ENCODE assay signal across 7 mouse cellular contexts in genomic region chr3:76074060-76074707, GRCm38 (mm10). TPM values are rescaled to one million over a fixed set of nuclear protein-coding genes. Genes with fewer than 3 reads are reported as not detected.
A peak's percentile ranks its signal among the peaks of the same experiment; 100 is the strongest.
DNase-seq lines count a peak whose midpoint lies in the region; ATAC-seq and TF ChIP-seq lines count a peak whose summit lies in the region.

Gene Fstl5 (plus strand): TSS chr3:76074270.

- peak; percentile 96 for ATAC-seq in cerebellum, adult (ENCODE audit: insufficient number of reproducible peaks, low FRiP score, low TSS enrichment)
- peak; percentile 95 for ATAC-seq in forebrain, embryonic 14.5 days
- peak; percentile 94 for ATAC-seq in hindbrain, postnatal 0 days

- H3K9ac ChIP-seq in forebrain, embryonic 14.5 days (ENCODE audit: low read length), result peak within 1 kb of the TSS; percentile 63
- H3K9ac ChIP-seq in hindbrain, postnatal 0 days (replicated peaks; ENCODE audit: low read length), result peak within 1 kb of the TSS; percentile 61

- DNase-seq in WW6 (ENCODE audit: low read depth, low spot score), result peak; percentile 84
- DNase-seq in forebrain, embryonic 14.5 days (ENCODE audit: low spot score), result peak; percentile 92
- peak; percentile 92 for DNase-seq in hindbrain, postnatal 0 days (ENCODE audit: low spot score)
- peak; percentile 68 to 72 for DNase-seq in left cerebral cortex, adult 18-20 months (ENCODE audit: low spot score in 2 of 2)
- peak; percentile 93 for DNase-seq in mesoderm, embryonic 11.5 days (ENCODE audit: low read depth, low spot score)
- DNase-seq in right cerebral cortex, postnatal 4 days, result peak; percentile 83

- no peaks in the 10 kb centered on the region for H3K9me3 ChIP-seq in forebrain, embryonic 14.5 days (replicated peaks; ENCODE audit: control insufficient read depth, low read length)
- H3K9me3 ChIP-seq in hindbrain, postnatal 0 days (ENCODE audit: low read length), result no peaks in the 10 kb centered on the region

- no peaks in the 10 kb centered on the region for H3K36me3 ChIP-seq in forebrain, embryonic 14.5 days (ENCODE audit: control insufficient read depth, insufficient read depth, low read length)
- H3K36me3 ChIP-seq in hindbrain, postnatal 0 days (ENCODE audit: insufficient read depth, low read length), result no peaks in the 10 kb centered on the region

- TF ChIP-seq CTCF in hindbrain, postnatal 0 days (IDR thresholded peaks at IDR 0.05; ENCODE audit: low read depth), result no peak

- H3K4me2 ChIP-seq in forebrain, embryonic 14.5 days (ENCODE audit: low read length), result peak within 1 kb of the TSS; percentile 65
- peak within 1 kb of the TSS; percentile 59 for H3K4me2 ChIP-seq in hindbrain, postnatal 0 days (ENCODE audit: low read depth, low read length)

- no peaks in the 10 kb centered on the region; the same call in 1 of the 2 replicates for H3K4me1 ChIP-seq in forebrain, embryonic 14.5 days (ENCODE audit: control insufficient read depth, insufficient read depth, low read length)
- H3K4me1 ChIP-seq in hindbrain, postnatal 0 days (ENCODE audit: insufficient read depth, low read length), result no peaks in the 10 kb centered on the region

- no peaks in the 10 kb centered on the region for H3K27me3 ChIP-seq in forebrain, embryonic 14.5 days (replicated peaks; ENCODE audit: control insufficient read depth, insufficient read depth, low read length)
- no peaks in the 10 kb centered on the region for H3K27me3 ChIP-seq in hindbrain, postnatal 0 days (ENCODE audit: insufficient read depth, low read length)

- no peak within 1 kb of the TSS; the same call in 1 of the 2 replicates for H3K27ac ChIP-seq in forebrain, embryonic 14.5 days (ENCODE audit: low read depth, low read length)
- peak within 1 kb of the TSS; percentile 18; the same call in 1 of the 2 replicates for H3K27ac ChIP-seq in hindbrain, postnatal 0 days

- under 1% methylated on average over 28 of the region's 28 CpGs for WGBS in forebrain, embryonic 14.5 days
- 1% methylated on average over 28 of the region's 28 CpGs for WGBS in hindbrain, postnatal 0 days

- peak within 1 kb of the TSS; percentile 47 for H3K4me3 ChIP-seq in forebrain, embryonic 14.5 days (ENCODE audit: low read depth, low read length)
- H3K4me3 ChIP-seq in hindbrain, postnatal 0 days (ENCODE audit: low read length), result peak within 1 kb of the TSS; percentile 52

RNA-seq across cellular contexts. Expression of gene Fstl5, which starts in this region (rescaled TPM):
- 37.3 and 44.0 TPM in 2 replicates for polyA plus RNA-seq in forebrain, embryonic 14.5 days (2014; fragmentation: Nextera tagmentation; extraction: Ambion mirVana)
- total RNA-seq in hindbrain, postnatal 0 days (2014; rRNA removed), result 51.3 and 74.1 TPM in 2 replicates
- 43.6 and 48.9 TPM in 2 replicates for polyA plus RNA-seq in hindbrain, postnatal 0 days (2015; fragmentation: Nextera tagmentation; extraction: Ambion mirVana)
- total RNA-seq in left cerebral cortex, adult 18-20 months (2021), result 10 to 100 TPM; 17.8 to 19.0 TPM
